Mouse (Mus musculus): ENCODE results near the gene Adra2b.

- TF ChIP-seq MAZ (IDR thresholded peaks at IDR 0.05; ENCODE audit: low read depth, low read length) (no peak), CHD1 (IDR thresholded peaks at IDR 0.05; ENCODE audit: low read depth, low read length) (no peak), CTCF (IDR thresholded peaks at IDR 0.05 in 2 of 3, conservative IDR thresholded peaks at IDR 0.05 in 1 of 3; ENCODE audit: control insufficient read depth in 1 of 3, insufficient read depth in 1 of 3, low read depth in 2 of 3, low read length in 3 of 3, poor library complexity in 1 of 3, severe bottlenecking in 1 of 3) (no peak), HCFC1 (IDR thresholded peaks at IDR 0.05; ENCODE audit: low read depth, low read length) (no peak), ZKSCAN1 (IDR thresholded peaks at IDR 0.05; ENCODE audit: low read depth, low read length) (no peak), POLR2A (IDR thresholded peaks at IDR 0.05; ENCODE audit: control insufficient read depth in 1 of 2, insufficient read depth in 1 of 2, low read depth in 1 of 2, low read length in 2 of 2, poor library complexity in 1 of 2) (no peak), SIN3A (IDR thresholded peaks at IDR 0.05; ENCODE audit: low read length) (no peak), EP300 (IDR thresholded peaks at IDR 0.05; ENCODE audit: low read depth in 1 of 2, low read length in 2 of 2) (no peak)
Measured at GRCm38 (mm10) chr2:127338833-127339232, 24.2 kb upstream of the Adra2b start.
